Mouse (Mus musculus): ENCODE measurements around the gene Dgkh. TPM values are rescaled to one million over a fixed set of nuclear protein-coding genes. Genes with fewer than 3 reads are reported as not detected.

Gene Dgkh
- polyA plus RNA-seq, 1 experiment from 2014 or later: 1.8 TPM

GRCm38 (mm10) chr14:78639691-78640090, 92.9 kb downstream of the Dgkh start:
- Histone ChIP-seq H3K27ac (replicated peaks) (no peak overlapping the region), H3K4me1 (no peaks in the 10 kb centered on the region), H3K36me3 (no peaks in the 10 kb centered on the region), H3K27me3 (no peaks in the 10 kb centered on the region), H3K4me3 (no peak overlapping the region), H3K9me3 (no peaks in the 10 kb centered on the region), H3K4me2 (replicated peaks) (no peak overlapping the region), H3K9ac (replicated peaks) (no peak overlapping the region)
- ATAC-seq (ENCODE audit: low FRiP score, low read depth): no peak
- WGBS: 87% methylated on average over 5 of the region's 5 CpGs

DNA sequence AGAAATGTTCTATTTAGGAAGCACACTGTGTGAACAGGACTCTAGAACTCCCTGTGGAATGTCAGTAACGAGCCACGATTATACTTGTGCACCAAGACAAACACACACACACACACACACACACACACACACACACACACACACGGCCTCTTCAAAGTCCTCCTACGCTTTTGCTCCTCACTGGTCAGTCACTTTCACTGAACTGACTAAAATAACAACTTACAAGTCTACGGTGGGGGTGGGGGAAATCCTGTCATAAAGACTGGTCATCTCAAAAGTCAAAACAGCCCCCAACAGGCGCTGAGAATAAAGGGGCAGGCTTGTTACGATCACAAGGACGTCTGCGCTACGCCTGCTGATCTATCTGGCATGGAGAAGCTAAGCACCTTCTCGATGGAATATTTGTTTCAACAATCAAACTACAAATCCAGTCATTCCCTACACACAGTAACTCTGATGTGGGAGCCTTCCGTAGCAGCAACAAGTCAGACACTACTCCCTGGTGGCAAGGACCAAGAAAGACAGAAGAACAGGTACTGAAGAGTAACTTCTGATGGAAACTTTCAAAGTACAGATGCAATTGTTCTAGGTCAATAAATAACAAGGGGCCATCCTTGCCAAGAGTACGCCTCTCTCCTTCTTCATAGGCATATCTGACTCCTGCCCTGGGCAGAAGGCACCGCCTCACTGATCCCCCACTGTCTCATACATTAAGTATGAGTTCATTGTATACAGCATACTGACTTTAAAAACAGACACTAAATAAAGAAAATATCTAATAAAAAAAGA, 96.8 kb downstream of the Dgkh start:
- no peak overlapping the region for H3K4me3 ChIP-seq
- no peak overlapping the region for H3K27ac ChIP-seq (replicated peaks)
- no peaks in the 10 kb centered on the region for H3K27me3 ChIP-seq
- no peak overlapping the region for H3K4me2 ChIP-seq (replicated peaks)
- no peak for ATAC-seq (ENCODE audit: low FRiP score, low read depth)
- no peaks in the 10 kb centered on the region for H3K36me3 ChIP-seq
- WGBS: 87% methylated on average over 14 of the region's 14 CpGs
- no peaks in the 10 kb centered on the region for H3K4me1 ChIP-seq
- no peaks in the 10 kb centered on the region for H3K9me3 ChIP-seq
- H3K9ac ChIP-seq (replicated peaks): no peak overlapping the region

- H3K4me1 ChIP-seq: no peaks in the 10 kb centered on the region; the same call in 1 of the 2 replicates
- H3K4me3 ChIP-seq: no peak overlapping the region
- H3K4me2 ChIP-seq (replicated peaks): no peak overlapping the region
- H3K9ac ChIP-seq (replicated peaks): no peak overlapping the region
- no peaks in the 10 kb centered on the region for H3K27me3 ChIP-seq
- H3K27ac ChIP-seq (replicated peaks): no peak overlapping the region
- no peak for ATAC-seq (ENCODE audit: low FRiP score, low read depth)
- no peaks in the 10 kb centered on the region for H3K36me3 ChIP-seq
- H3K9me3 ChIP-seq: no peaks in the 10 kb centered on the region
- WGBS: 75% methylated on average over 6 of the region's 6 CpGs
Observed at GRCm38 (mm10) chr14:78632747-78633146, 99.8 kb downstream of the Dgkh start.

DNA sequence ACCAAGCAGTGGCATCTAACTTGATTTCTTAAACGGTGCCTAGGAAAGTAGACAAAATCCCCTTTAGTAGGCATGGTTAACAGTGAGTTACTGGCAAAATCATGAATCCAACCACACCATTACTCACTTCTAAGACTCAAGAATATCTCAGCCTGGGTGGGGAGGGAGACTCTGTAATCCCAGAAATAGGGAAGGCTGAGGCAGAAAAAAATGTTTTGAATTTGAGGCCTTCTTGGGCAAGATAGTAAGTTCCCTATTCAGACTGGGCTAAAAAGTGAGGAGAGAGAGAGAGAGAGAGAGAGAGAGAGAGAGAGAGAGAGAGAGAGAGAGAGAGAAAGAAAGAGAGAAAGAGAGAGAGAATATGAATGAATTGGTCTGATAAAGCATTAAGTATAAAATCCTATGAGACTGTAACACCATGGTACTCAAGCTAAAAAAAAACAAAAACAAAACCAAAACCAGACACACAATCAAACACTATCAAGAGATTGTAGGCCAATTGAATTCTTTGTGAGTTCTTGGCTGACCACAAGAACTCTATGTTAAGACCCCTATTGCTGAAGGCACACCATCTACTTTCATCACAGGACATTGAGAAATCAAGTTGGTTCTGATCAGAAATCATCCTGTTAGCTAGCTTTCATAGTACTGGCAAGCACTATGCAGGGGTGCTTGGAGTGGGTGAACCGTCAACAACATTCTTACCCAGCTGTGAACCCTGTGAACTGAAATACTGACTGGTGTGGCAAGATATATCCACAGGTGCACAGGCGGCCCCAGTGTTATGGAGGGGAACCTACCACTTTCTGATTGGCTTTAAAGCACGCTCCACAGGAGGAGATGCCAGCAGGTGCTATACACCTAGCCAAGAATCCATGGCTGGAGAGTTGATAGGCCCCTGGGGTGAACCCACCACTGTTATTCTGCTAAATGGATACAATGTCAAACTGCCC, 101.4 kb downstream of the Dgkh start:
- Histone ChIP-seq H3K27ac (replicated peaks) (no peak overlapping the region), H3K9me3 (no peaks in the 10 kb centered on the region), H3K36me3 (no peaks in the 10 kb centered on the region), H3K4me3 (no peak overlapping the region), H3K27me3 (no peaks in the 10 kb centered on the region), H3K9ac (replicated peaks) (no peak overlapping the region), H3K4me1 (no peaks in the 10 kb centered on the region; the same call in 1 of the 2 replicates), H3K4me2 (replicated peaks) (no peak overlapping the region)
- no peak for ATAC-seq (ENCODE audit: low FRiP score, low read depth)
- WGBS: 91% methylated on average over 4 of the region's 4 CpGs

DNA sequence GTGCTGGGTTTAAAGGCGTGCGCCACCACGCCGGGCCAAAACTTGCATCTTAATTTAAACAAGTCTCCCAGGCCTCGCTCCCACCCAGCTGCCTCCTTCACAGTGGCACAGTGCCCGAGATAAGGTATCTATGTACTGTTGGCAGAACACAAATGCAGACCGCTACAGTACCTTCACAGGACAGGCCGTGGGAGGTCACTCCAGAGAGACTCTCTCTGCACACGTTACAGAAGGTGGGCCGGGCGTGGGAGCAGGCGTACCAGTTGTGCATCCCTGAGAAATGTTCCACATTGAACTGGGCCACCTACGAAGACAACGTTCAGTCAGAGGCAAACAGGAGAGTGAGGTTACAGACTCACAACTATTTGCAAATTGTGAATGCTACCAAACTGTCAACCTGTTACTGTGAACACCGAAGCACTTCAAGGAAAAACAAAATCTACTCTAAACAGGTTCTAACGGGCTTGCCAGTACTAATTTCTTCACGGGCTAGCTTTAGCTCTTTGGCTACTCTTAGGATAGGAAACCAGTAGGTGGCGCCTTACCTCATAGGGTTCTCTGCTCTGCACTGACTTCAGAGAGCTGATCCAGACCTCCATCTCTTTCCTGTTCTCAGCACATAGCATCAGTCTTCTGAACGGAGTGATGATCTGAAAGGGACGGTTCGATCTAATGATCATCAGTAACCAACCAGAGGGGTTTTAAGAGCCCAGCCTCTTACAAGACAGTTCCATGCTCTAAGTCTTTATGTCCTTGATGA, 104.9 kb downstream of the Dgkh start:
- Histone ChIP-seq H3K27ac (replicated peaks) (no peak overlapping the region), H3K27me3 (no peaks in the 10 kb centered on the region), H3K36me3 (no peaks in the 10 kb centered on the region), H3K9ac (replicated peaks) (no peak overlapping the region), H3K4me3 (no peak overlapping the region), H3K4me2 (replicated peaks) (no peak overlapping the region), H3K4me1 (no peaks in the 10 kb centered on the region; the same call in 1 of the 2 replicates), H3K9me3 (no peaks in the 10 kb centered on the region)
- no peak for ATAC-seq (ENCODE audit: low FRiP score, low read depth)
- 87% methylated on average over 21 of the region's 21 CpGs for WGBS

DNA sequence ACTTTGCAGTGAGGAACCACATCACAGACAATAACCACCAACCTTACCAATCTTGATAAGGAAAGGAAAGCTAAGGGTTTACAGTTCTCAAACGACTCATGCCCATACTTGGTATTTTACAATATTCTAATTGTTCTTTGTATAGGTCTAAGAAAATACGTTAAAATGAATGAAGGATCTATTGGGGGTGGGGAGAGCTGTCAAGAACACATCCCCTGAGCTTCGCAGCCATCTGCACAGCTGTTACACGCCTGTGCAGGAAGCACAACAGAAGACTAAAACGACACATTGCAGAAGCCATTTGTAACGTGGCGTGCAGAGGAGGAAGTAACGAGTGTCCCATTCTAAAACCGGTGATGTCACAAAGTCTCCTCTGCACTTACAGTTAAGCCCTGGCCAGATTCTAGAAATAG, 113.7 kb downstream of the Dgkh start:
- 75% methylated on average over 9 of the region's 9 CpGs for WGBS
- Histone ChIP-seq H3K27ac (replicated peaks) (no peak overlapping the region), H3K4me3 (no peak overlapping the region), H3K4me1 (no peaks in the 10 kb centered on the region), H3K27me3 (no peaks in the 10 kb centered on the region), H3K36me3 (no peaks in the 10 kb centered on the region), H3K4me2 (replicated peaks) (no peak overlapping the region), H3K9me3 (no peaks in the 10 kb centered on the region), H3K9ac (replicated peaks) (no peak overlapping the region)
- ATAC-seq (ENCODE audit: low FRiP score, low read depth): no peak

DNA sequence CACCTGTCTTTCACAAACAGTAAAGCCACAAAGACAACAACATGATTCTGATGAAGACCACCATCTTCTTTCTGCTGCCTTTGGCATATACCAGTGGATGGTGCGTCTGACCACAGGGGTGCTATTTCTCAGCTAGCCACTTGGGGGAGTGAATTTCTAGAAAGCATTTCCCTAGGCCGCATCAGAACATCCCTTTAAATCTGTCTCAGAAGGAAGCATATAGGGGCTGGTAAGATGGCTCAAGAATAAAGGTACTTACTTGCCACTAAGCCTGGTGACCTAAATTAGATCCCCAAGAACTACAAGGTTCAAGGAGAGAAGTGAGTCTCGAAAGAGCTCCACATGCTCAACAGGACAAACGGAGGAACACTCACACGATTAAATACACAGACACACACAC, 119.0 kb downstream of the Dgkh start:
- Histone ChIP-seq H3K36me3 (no peaks in the 10 kb centered on the region), H3K27ac (replicated peaks) (no peak overlapping the region), H3K9ac (replicated peaks) (no peak overlapping the region), H3K4me2 (replicated peaks) (no peak overlapping the region), H3K4me3 (no peak overlapping the region), H3K27me3 (no peaks in the 10 kb centered on the region), H3K9me3 (no peaks in the 10 kb centered on the region), H3K4me1 (no peaks in the 10 kb centered on the region)
- ATAC-seq (ENCODE audit: low FRiP score, low read depth): no peak
- 81% methylated on average over 5 of the region's 5 CpGs for WGBS

DNA sequence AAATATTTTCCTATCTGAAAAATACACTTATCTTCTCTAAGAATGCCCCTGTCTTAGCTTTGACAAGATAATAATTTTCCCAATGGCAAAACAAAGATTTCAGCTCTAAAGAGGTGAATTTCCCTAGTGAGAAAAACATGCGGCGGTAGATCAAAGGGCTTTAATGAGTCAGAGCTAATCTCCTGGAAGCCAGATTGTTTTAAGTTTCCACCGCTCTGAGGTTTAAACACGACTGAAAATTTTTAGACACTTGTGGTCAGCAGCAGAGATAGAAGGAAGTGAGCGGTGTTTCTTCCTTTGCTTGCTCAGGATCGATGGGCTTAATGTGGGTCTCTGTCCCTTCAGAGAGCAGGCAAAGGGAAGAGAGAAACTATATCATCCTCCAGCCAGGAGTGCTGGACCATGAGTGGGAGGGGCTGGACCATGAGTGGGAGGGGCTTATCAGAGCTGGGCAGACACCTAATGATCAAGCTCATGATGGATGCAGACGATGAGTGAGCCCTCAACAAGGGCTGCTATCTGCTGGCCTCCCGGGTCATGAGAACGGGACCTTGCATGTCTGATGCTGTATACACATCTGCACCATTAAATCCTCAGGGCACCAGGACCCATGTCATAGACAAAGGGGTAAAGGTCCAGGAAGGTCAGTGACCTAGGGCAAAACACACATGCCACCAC, 120.3 kb downstream of the Dgkh start:
- 69% methylated on average over 9 of the region's 9 CpGs for WGBS
- H3K4me1 ChIP-seq: no peaks in the 10 kb centered on the region
- ATAC-seq (ENCODE audit: low FRiP score, low read depth): no peak

GRCm38 (mm10) chr14:78594916-78595315, 137.7 kb downstream of the Dgkh start:
- no peaks in the 10 kb centered on the region for H3K4me1 ChIP-seq
- no peaks in the 10 kb centered on the region for H3K36me3 ChIP-seq
- H3K4me3 ChIP-seq: no peak overlapping the region
- no peaks in the 10 kb centered on the region for H3K9me3 ChIP-seq
- 94% methylated on average over 6 of the region's 6 CpGs for WGBS
- no peak overlapping the region for H3K9ac ChIP-seq (replicated peaks)
- no peak for ATAC-seq (ENCODE audit: low FRiP score, low read depth)
- no peak overlapping the region for H3K4me2 ChIP-seq (replicated peaks)
- no peak overlapping the region for H3K27ac ChIP-seq (replicated peaks)
- no peaks in the 10 kb centered on the region for H3K27me3 ChIP-seq

More for the DNA sequence above, 120.3 kb downstream of the Dgkh start:
- Histone ChIP-seq H3K27ac (replicated peaks) (no peak overlapping the region), H3K27me3 (no peaks in the 10 kb centered on the region), H3K4me2 (replicated peaks) (no peak overlapping the region), H3K9ac (replicated peaks) (no peak overlapping the region), H3K36me3 (no peaks in the 10 kb centered on the region), H3K4me3 (no peak overlapping the region), H3K9me3 (no peaks in the 10 kb centered on the region)

DNA sequence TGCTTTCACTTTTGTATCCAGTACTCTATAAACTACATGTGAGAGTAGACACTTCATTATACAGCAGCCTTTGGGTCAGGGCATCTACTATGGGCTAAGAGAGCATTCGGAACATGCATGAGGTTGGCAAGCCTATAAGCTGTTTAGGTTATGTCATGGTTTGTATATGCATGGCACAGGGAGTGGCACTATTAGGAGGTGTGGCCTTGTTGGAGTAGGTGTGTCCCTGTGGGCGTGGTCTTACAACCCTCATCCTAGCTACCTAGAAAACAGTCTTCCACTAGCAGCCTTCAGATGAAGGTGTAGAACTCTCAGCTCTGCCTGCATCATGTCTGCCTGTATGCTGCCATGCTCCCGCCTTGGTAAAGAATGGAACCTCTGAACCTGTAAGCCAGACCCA, 139.6 kb downstream of the Dgkh start:
- Histone ChIP-seq H3K27ac (replicated peaks) (no peak overlapping the region), H3K9ac (replicated peaks) (no peak overlapping the region), H3K4me2 (replicated peaks) (no peak overlapping the region), H3K4me1 (no peaks in the 10 kb centered on the region), H3K36me3 (no peaks in the 10 kb centered on the region), H3K27me3 (no peaks in the 10 kb centered on the region), H3K4me3 (no peak overlapping the region), H3K9me3 (no peaks in the 10 kb centered on the region)
- WGBS: 91% methylated on average over 3 of the region's 3 CpGs
- ATAC-seq (ENCODE audit: low FRiP score, low read depth): no peak

DNA sequence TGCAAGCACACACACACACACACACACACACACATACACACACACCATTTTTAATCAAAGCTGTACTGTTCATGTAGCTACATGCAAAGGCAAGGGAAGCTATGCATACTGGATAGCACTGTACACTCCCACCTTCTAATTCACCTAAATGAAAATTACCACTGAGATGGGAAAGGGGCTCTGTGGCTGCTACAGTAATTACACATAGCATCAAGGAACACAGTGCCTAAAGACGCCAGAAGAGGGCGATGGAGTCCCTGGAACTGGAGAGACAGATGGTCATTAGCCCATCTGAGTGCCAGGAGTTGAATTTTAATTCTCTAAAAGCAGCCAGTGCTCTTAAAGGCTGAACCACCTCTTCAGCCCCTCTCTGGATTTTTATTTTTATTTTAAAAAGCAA, 142.2 kb downstream of the Dgkh start:
- H3K36me3 ChIP-seq: peaks cover 2% of the 10 kb centered on the region; the same call in 1 of the 2 replicates
- H3K4me3 ChIP-seq: no peak overlapping the region
- 3% methylated on average over 2 of the region's 2 CpGs for WGBS
- H3K9ac ChIP-seq (replicated peaks): no peak overlapping the region
- peak; percentile 38; the same call in 1 of the 2 replicates for ATAC-seq (ENCODE audit: low FRiP score, low read depth)
- H3K27me3 ChIP-seq: no peaks in the 10 kb centered on the region
- no peaks in the 10 kb centered on the region for H3K9me3 ChIP-seq
- H3K27ac ChIP-seq (replicated peaks): no peak overlapping the region
- no peaks in the 10 kb centered on the region for H3K4me1 ChIP-seq
- H3K4me2 ChIP-seq (replicated peaks): no peak overlapping the region
